Mouse (Mus musculus) cerebellum, adult 8-10 months (tissue): ENCODE data around the gene Tesc.

Source experiments
- DNase-seq: peaks from one replicate; pipeline ENCODE4 v3.0.0; 2022

Tesc gene

GRCm38 (mm10) chr5:118079839-118080250 lies 52.3 kb downstream of the Tesc start:
- DNase-seq, result no peak

- no peak for DNase-seq
These were observed 53.9 kb downstream of the Tesc start for GRCm38 (mm10) chr5:118081374-118081949.

- DNase-seq, result no peak
These were observed 54.5 kb downstream of the Tesc start for GRCm38 (mm10) chr5:118081996-118082395.

DNA sequence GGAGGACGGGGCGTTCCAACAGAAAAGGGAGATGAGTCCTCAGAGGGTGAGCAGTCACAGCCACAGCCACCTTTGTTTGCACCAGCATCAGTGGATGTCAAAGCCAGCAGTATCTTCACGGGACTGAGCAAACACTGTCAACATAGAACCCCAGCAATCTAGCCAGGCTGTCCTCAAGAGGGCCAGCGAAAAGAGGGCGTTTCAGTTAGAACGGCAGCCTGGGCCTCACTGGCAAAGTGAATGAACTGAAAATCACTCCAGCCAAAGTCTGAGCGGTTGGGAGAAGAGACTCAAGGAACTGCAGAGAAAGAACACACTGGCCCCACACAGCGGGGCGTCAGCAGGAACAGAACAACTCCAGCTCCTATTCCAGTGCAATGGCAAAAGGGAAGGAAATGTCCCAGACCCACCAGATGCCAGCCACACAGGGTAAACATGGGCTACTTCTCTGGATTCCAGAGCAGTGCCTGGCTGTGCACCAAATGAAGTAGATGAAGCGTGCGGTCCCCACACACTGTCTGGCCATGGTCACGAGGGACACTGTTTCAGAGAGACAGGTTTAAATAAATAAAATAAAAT lies 55.6 kb downstream of the Tesc start:
- DNase-seq, result no peak

DNA sequence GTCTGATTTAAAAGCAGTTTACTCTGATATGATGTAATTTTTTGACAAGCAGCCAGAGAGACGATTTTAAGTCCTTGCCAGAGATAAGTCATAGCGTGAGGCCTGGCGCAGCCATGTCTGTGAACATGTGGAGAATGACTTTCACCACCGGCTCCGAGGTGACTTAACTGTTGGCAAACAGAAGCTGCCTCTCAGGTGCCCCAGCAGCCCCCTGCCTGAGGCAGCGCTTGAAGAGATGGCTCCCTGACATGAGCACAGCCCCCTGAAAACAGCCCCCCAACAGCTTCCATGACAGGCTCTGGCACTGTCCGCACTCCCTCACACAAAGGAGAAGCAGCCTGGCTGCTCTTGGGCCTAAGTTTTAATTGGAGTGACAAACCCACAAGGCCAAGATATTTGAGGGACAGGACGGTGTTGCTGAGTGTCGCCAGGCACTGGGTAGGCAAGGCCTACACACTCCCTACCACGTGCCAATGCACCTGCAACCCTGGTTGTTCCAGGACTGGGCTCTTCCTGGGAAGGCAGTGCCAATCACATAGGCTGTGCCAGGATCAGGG lies 56.7 kb downstream of the Tesc start:
- DNase-seq, result no peak

DNA sequence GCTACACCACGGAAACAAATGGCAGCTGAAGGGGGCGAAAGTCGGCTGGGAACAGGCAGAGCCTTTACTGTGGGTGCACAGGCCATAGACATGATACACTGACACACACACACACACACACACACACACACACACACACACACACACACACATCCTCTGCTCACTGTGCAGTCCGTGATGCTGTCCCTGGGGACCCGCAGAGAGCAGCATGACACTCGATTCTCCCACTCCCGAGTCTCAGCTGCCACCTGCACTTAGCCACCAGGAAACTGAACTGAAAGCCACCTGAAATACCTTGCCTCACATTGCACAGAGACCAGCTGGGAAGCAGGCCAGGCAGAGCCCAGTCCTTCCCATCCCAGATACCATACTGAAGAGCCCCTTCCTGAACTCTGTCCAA lies 57.8 kb downstream of the Tesc start:
- DNase-seq, result no peak

- DNase-seq, result no peak
These were observed 59.4 kb downstream of the Tesc start for GRCm38 (mm10) chr5:118086956-118087355.

- DNase-seq, result peak; percentile 70
These were observed 61.6 kb downstream of the Tesc start for GRCm38 (mm10) chr5:118089102-118089501.

GRCm38 (mm10) chr5:118090101-118090500 lies 62.6 kb downstream of the Tesc start:
- no peak for DNase-seq

DNA sequence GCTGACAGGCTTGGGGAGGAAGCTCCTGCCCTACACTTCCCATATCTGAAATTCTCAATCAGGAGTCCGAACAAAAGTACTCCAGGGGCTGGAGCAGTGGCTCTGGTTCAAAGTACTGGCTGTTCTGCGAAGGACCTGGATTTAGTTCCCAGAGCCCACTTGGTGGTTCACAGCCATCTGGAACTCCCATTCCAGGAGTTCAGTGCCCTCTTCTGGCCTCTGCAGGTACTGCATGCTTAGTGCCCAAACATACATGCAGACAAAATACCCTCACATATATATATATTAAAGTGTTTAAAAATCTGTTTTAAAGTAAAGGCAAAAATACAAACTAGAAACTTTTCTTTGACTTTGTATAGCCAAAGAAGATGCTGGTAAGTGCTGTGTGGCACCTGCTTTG lies 63.3 kb downstream of the Tesc start:
- no peak for DNase-seq

DNA sequence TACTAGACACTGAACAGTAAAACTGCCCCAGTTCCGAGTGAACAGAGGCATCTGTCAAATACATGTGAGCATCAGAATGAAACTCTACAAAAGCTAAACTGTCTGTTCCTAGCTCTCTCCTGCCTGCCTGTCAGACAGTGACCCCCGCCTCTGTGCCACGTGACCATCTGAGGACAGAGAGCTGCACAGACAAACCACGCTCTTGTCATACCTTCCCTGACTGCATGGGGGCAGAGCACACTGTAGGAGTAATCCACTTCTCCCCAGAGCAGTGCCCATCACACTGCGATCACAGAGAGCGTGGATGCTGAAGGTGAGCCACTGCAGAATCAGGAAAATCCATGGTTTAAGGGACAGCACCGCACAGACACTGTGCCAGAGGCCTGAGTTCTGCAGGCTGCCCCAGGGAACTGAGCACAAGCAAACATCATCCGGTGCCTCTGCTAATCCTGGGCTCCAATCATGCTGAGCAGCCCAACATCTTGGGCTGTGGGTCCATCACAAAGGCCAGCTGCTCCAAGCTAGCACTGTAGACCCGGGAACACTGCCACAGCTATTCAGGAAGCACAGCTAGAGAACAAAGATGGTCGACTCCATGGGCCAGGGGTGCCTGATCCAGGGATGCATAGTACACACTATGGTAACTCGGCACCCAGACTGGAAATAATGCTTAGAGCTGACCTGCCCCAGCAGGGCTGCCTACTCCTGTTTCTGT lies 65.9 kb downstream of the Tesc start:
- no peak for DNase-seq

GRCm38 (mm10) chr5:118095433-118095832 lies 67.9 kb downstream of the Tesc start:
- DNase-seq, result no peak

DNA sequence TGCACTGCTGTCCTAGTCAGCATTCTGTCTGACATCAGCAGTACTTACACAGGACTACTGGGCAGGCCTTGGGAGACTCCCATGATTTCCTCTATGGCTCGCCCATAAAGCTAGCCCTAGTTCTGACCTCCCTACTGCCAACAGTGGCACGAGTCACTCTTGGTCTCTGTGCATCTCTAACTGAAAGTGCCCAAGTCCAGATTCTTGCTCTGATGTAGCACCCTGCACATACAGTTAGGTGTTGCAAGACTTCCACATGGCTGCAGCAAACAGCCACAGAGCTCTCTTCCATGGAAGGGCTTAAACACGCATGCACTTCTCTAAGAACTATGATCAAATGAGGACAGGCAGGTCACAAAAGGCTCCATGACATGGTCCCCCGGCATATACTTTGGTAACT lies 68.3 kb downstream of the Tesc start:
- no peak for DNase-seq

DNA sequence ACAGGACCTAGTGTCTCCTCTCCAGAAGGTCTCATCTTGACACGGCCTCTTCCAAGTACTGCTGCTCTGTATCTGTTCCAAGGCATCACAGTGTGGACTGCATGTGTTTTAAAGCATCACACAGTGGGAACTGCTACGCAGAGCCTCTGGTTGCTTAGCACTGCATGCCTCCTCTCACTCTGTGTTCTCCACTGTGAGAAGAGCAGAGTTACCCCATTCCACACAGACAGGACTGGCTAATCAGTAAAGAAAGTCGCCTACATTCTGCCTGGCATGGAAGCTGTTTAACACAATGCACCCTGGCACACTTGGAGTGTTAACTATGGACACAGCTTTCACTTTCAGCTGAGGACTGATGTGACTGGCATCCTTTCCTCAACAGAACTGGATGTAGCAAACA lies 68.8 kb downstream of the Tesc start:
- DNase-seq, result no peak

DNA sequence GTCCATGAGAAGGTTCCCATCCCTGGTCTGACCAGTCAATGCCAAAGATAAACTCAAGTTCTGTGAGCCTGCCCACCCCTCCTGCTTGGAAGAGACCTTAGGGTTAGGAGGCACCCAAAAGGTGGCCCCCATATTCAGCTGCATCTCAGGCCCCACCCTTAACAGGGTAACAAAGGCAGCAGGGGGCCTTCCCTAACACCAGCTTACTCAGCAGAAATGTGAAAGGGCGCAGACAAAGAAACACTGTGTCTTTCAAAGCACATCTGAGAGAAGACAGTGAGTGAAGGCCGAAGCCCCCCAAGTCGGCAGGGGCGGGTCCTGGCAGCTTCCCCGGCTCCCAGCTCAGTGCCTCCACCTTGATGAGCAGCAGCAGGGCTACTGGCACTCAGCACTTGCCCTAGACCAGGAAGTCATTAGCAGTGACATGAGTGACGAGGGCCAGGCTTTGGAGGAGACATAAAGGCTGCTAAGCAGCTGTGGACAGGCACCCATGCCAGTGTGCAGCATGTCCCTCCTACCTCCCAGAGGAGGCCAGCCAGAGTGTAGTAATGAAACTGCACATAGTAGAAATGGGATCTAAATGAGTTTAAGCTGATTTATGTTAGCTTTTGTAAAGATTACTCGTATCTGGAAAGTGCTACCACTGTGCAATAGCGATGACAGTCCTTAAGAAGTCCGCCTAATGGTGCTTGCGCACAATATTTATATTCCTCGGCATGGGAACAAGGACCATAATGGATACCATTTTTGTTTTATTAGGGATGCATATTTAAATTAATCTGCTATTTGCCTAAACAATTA lies 71.7 kb downstream of the Tesc start:
- no peak for DNase-seq

DNA sequence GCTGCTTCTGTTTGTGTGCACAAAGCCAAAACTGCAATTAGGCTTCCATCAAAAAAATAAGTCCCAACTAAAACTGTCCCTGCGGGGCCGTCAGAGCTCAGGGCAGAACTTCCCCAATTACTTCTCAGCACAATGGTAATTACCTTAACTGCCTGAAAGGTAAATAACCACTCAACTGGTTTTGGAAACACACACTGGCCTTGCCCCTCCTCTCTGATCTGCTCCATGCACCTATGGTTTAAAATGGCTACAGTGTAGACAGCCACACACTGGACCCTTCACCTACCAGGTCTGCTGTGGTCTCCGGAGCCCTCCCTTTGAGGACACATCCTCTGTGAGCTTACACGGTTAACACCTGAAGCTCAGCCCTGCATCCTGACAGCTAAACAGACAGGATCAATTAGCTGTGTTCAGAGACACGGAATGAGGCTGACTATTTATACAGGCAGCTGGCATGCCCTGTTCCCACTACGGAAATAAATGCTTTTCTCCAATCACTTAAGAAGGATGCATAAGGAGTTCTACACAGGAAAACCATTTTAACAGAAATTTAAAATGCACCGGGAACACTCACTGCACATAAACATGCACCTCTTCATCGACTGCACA lies 72.4 kb downstream of the Tesc start:
- no peak for DNase-seq

DNA sequence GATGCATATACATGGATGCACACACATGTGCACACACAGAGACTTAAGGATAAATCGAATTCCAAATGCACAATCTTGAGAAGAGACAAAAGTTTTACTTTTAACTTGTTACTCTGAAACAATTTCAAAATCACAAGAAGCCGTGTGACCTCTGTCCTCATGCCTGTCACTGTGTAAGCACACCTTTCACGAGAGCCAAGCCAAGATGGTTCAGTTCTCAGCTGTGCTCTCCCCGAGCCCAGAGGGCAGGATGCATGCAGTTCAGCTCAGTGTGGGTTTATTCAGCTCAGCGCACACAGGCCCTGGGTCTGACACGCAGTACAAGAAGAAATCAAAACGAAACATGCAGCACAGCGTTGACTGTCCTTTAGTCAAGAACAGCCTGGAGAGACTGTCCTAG lies 78.0 kb downstream of the Tesc start:
- DNase-seq, result no peak

GRCm38 (mm10) chr5:118106667-118107066 lies 79.1 kb downstream of the Tesc start:
- no peak for DNase-seq

- peak; percentile 92 for DNase-seq
These were observed 80.7 kb downstream of the Tesc start for GRCm38 (mm10) chr5:118108124-118108793.

- DNase-seq, result no peak
These were observed 81.4 kb downstream of the Tesc start for GRCm38 (mm10) chr5:118108794-118109440.
